Mouse (Mus musculus) R1 (cell line): Measurements from ENCODE around the gene Mpp2.
A peak's percentile ranks its signal among the peaks of the same experiment; 100 is the strongest.

ENCODE experiments used
- DNase-seq: peaks from one replicate; pipeline ENCODE4 v3.0.0-alpha.2; 2018; ENCODE audit warnings: low read depth, low spot score

Mpp2 gene

GRCm38 (mm10) chr11:102087931-102088898 is at the start of gene Mpp2:
Mpp2 (minus strand) TSS chr11:102088515.
- peak; percentile 80 for DNase-seq

GRCm38 (mm10) chr11:102137625-102138446 is 49.5 kb upstream of the Mpp2 start:
- DNase-seq = no peak

- peak; percentile 28 for DNase-seq
Observed at GRCm38 (mm10) chr11:102134516-102134915, 46.2 kb upstream of the Mpp2 start.

GRCm38 (mm10) chr11:102117386-102117785 is 29.1 kb upstream of the Mpp2 start:
- DNase-seq = no peak

GRCm38 (mm10) chr11:102116241-102116640 is 27.9 kb upstream of the Mpp2 start:
- no peak for DNase-seq

GRCm38 (mm10) chr11:102111576-102111975 is 23.3 kb upstream of the Mpp2 start:
- no peak for DNase-seq

GRCm38 (mm10) chr11:102107732-102108131 is 19.4 kb upstream of the Mpp2 start, which contains the start of gene Pyy:
Pyy (minus strand) TSS chr11:102107832.
- DNase-seq = no peak

- peak; percentile 55 for DNase-seq
Observed at GRCm38 (mm10) chr11:102106911-102107310, 18.6 kb upstream of the Mpp2 start.

- peak; percentile 75 for DNase-seq
Observed at GRCm38 (mm10) chr11:102102485-102103258, 14.4 kb upstream of the Mpp2 start.

GRCm38 (mm10) chr11:102101219-102101618 is 12.9 kb upstream of the Mpp2 start, which contains the start of gene Ppy:
Ppy (minus strand) TSS chr11:102101319.
- no peak for DNase-seq

- peak; percentile 90 for DNase-seq
Observed at GRCm38 (mm10) chr11:102096887-102097391, 8.6 kb upstream of the Mpp2 start.

- DNase-seq = no peak
Observed at GRCm38 (mm10) chr11:102096446-102096845, 8.1 kb upstream of the Mpp2 start.

GRCm38 (mm10) chr11:102095676-102096075 is 7.4 kb upstream of the Mpp2 start:
- no peak for DNase-seq

- peak; percentile 84 for DNase-seq
Observed at GRCm38 (mm10) chr11:102089088-102089808, 933 bp upstream of the Mpp2 start.

- DNase-seq = peak; percentile 87
Observed at GRCm38 (mm10) chr11:102087081-102087751, 1.1 kb downstream of the Mpp2 start.

GRCm38 (mm10) chr11:102086331-102086730 is 2.0 kb downstream of the Mpp2 start:
- DNase-seq = peak; percentile 33

GRCm38 (mm10) chr11:102084159-102084558 is 4.2 kb downstream of the Mpp2 start:
- peak; percentile 41 for DNase-seq

GRCm38 (mm10) chr11:102083193-102083592 is 5.1 kb downstream of the Mpp2 start:
- DNase-seq = peak; percentile 40

- peak; percentile 91 for DNase-seq
Observed at GRCm38 (mm10) chr11:102082322-102082721, 6.0 kb downstream of the Mpp2 start.

- no peak for DNase-seq
Observed at GRCm38 (mm10) chr11:102073722-102074121, 14.6 kb downstream of the Mpp2 start.
